Mouse (Mus musculus) embryonic fibroblast, embryonic 13.5 days (primary cell): ENCODE data around the gene Esrra.

ENCODE experiments used
- CTCF ChIP-seq: IDR thresholded peaks from 2 replicates; pipeline ENCODE4 v1.5.1; 2011; ENCODE audit warnings: mild to moderate bottlenecking, control low read depth, low read length, moderate library complexity, borderline replicate concordance; ENCODE audit not compliant: insufficient read depth
- POLR2A ChIP-seq: IDR thresholded peaks from 2 replicates; pipeline ENCODE4 v1.6.1; 2011; ENCODE audit warnings: low read depth, mild to moderate bottlenecking, control low read depth, low read length, moderate library complexity

DNA sequence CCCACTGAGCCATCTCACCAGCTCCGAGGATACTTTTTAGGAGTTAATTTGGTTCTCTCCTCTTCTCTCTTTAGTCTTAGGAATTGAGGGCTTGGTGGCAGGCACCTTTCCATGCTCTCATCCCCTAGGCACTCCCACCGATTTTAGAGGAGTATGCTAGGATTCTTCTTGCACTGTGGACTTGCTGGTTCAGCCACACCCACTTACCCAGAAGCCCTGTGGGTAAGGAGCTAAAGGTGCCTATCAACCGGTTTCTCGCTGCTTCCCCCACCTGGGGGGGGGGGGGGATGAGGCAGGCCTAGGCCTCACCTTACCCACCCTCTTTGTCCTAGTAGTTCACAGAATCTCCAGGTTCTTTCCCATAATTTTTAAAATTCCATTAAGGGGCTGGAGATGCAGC is 26.1 kb upstream of the Esrra start:
- TF ChIP-seq POLR2A (no peak), CTCF (no peak)
